Mouse (Mus musculus): ENCODE measurements around the gene Ccn1. TPM values are rescaled to one million over a fixed set of nuclear protein-coding genes. Genes with fewer than 3 reads are reported as not detected.

Gene Ccn1
- polyA plus RNA-seq, 1 experiment from 2014 or later, result 36.2 TPM

- H3K4me1 ChIP-seq, result peaks cover 24% of the 10 kb centered on the region
- 72% methylated on average over 14 of the region's 14 CpGs for WGBS
- H3K9me3 ChIP-seq (replicated peaks), result no peaks in the 10 kb centered on the region
- peaks cover 39% of the 10 kb centered on the region for H3K27me3 ChIP-seq (ENCODE audit: low read depth, poor library complexity, severe bottlenecking)
- no peak overlapping the region for H3K4me3 ChIP-seq
- H3K27ac ChIP-seq (replicated peaks), result no peak overlapping the region
- no peaks in the 10 kb centered on the region for H3K36me3 ChIP-seq
- no peak for DNase-seq (ENCODE audit: low spot score)
These were observed 7.4 kb upstream of the Ccn1 start for GRCm38 (mm10) chr3:145656993-145657713.

GRCm38 (mm10) chr3:145654944-145655343 is 5.2 kb upstream of the Ccn1 start:
- DNase-seq (ENCODE audit: low spot score), result no peak
- H3K4me1 ChIP-seq, result peaks cover 46% of the 10 kb centered on the region
- 73% methylated on average over 6 of the region's 6 CpGs for WGBS

GRCm38 (mm10) chr3:145654028-145654427 is 4.2 kb upstream of the Ccn1 start:
- no peak for DNase-seq (ENCODE audit: low spot score)
- 37% methylated on average over 9 of the region's 9 CpGs for WGBS
- Histone ChIP-seq H3K4me1 (peaks cover 55% of the 10 kb centered on the region), H3K9me3 (replicated peaks) (no peaks in the 10 kb centered on the region), H3K27ac (replicated peaks) (no peak overlapping the region), H3K4me3 (no peak overlapping the region), H3K36me3 (no peaks in the 10 kb centered on the region), H3K27me3 (ENCODE audit: low read depth, poor library complexity, severe bottlenecking) (peaks cover 67% of the 10 kb centered on the region)

More at GRCm38 (mm10) chr3:145654944-145655343, 5.2 kb upstream of the Ccn1 start:
- Histone ChIP-seq H3K27me3 (ENCODE audit: low read depth, poor library complexity, severe bottlenecking) (peaks cover 59% of the 10 kb centered on the region), H3K27ac (replicated peaks) (no peak overlapping the region), H3K9me3 (replicated peaks) (no peaks in the 10 kb centered on the region), H3K4me3 (no peak overlapping the region), H3K36me3 (no peaks in the 10 kb centered on the region)

GRCm38 (mm10) chr3:145653191-145653940 is 3.6 kb upstream of the Ccn1 start:
- H3K27me3 ChIP-seq (ENCODE audit: low read depth, poor library complexity, severe bottlenecking), result peaks cover 74% of the 10 kb centered on the region

GRCm38 (mm10) chr3:145652322-145653131 is 2.7 kb upstream of the Ccn1 start:
- Histone ChIP-seq H3K4me3 (peak overlapping the region; percentile 73), H3K27ac (replicated peaks) (peak overlapping the region; percentile 83), H3K27me3 (ENCODE audit: low read depth, poor library complexity, severe bottlenecking) (peaks cover 82% of the 10 kb centered on the region), H3K9me3 (replicated peaks) (no peaks in the 10 kb centered on the region), H3K4me1 (peaks cover 70% of the 10 kb centered on the region), H3K36me3 (peaks cover 3% of the 10 kb centered on the region; the same call in 1 of the 2 replicates)
- WGBS, result 3% methylated on average over 20 of the region's 20 CpGs
- DNase-seq (ENCODE audit: low spot score), result peak; percentile 59

More at GRCm38 (mm10) chr3:145653191-145653940, 3.6 kb upstream of the Ccn1 start:
- peak; percentile 75 for DNase-seq (ENCODE audit: low spot score)
- no peaks in the 10 kb centered on the region for H3K36me3 ChIP-seq
- peak overlapping the region; percentile 83 for H3K27ac ChIP-seq (replicated peaks)
- H3K9me3 ChIP-seq (replicated peaks), result no peaks in the 10 kb centered on the region
- WGBS, result under 1% methylated on average over 53 of the region's 53 CpGs
- H3K4me1 ChIP-seq, result peaks cover 62% of the 10 kb centered on the region
- H3K4me3 ChIP-seq, result peak overlapping the region; percentile 73

GRCm38 (mm10) chr3:145651978-145652321 is 2.2 kb upstream of the Ccn1 start:
- Histone ChIP-seq H3K27me3 (ENCODE audit: low read depth, poor library complexity, severe bottlenecking) (peaks cover 88% of the 10 kb centered on the region), H3K36me3 (peaks cover 8% of the 10 kb centered on the region; the same call in 1 of the 2 replicates), H3K4me1 (peaks cover 73% of the 10 kb centered on the region), H3K27ac (replicated peaks) (0 out of 2 replicates have a peak overlapping the region, but pooled peaks have one; percentile 83), H3K4me3 (peak overlapping the region; percentile 73), H3K9me3 (replicated peaks) (no peaks in the 10 kb centered on the region)
- no peak for DNase-seq (ENCODE audit: low spot score)
- WGBS, result 1% methylated on average over 10 of the region's 10 CpGs

GRCm38 (mm10) chr3:145651029-145651977 is 1.5 kb upstream of the Ccn1 start:
- H3K9me3 ChIP-seq (replicated peaks), result no peaks in the 10 kb centered on the region
- peak overlapping the region; percentile 73 for H3K4me3 ChIP-seq
- peaks cover 88% of the 10 kb centered on the region for H3K27me3 ChIP-seq (ENCODE audit: low read depth, poor library complexity, severe bottlenecking)
- peaks cover 79% of the 10 kb centered on the region for H3K4me1 ChIP-seq
- peak overlapping the region; percentile 91 for H3K27ac ChIP-seq (replicated peaks)
- peaks cover 8% of the 10 kb centered on the region; the same call in 1 of the 2 replicates for H3K36me3 ChIP-seq
- peak; percentile 58 for DNase-seq (ENCODE audit: low spot score)
- under 1% methylated on average over 19 of the region's 19 CpGs for WGBS

GRCm38 (mm10) chr3:145650298-145651011 is 674 bp upstream of the Ccn1 start:
- DNase-seq (ENCODE audit: low spot score), result peak; percentile 63
- H3K9me3 ChIP-seq (replicated peaks), result no peaks in the 10 kb centered on the region
- H3K27ac ChIP-seq (replicated peaks), result peak overlapping the region; percentile 91
- H3K4me1 ChIP-seq, result peaks cover 88% of the 10 kb centered on the region
- peaks cover 8% of the 10 kb centered on the region; the same call in 1 of the 2 replicates for H3K36me3 ChIP-seq
- H3K27me3 ChIP-seq (ENCODE audit: low read depth, poor library complexity, severe bottlenecking), result peaks cover 81% of the 10 kb centered on the region
- H3K4me3 ChIP-seq, result peak overlapping the region; percentile 73
- under 1% methylated on average over 18 of the region's 18 CpGs for WGBS

GRCm38 (mm10) chr3:145648991-145649851 is 560 bp downstream of the Ccn1 start:
- peaks cover 77% of the 10 kb centered on the region for H3K27me3 ChIP-seq (ENCODE audit: low read depth, poor library complexity, severe bottlenecking)
- H3K4me1 ChIP-seq, result peaks cover 100% of the 10 kb centered on the region
- H3K9me3 ChIP-seq (replicated peaks), result no peaks in the 10 kb centered on the region
- H3K36me3 ChIP-seq, result peaks cover 8% of the 10 kb centered on the region; the same call in 1 of the 2 replicates
- peak overlapping the region; percentile 73 for H3K4me3 ChIP-seq
- H3K27ac ChIP-seq (replicated peaks), result peak overlapping the region; percentile 91
- DNase-seq (ENCODE audit: low spot score), result peak; percentile 75
- under 1% methylated on average over 49 of the region's 49 CpGs for WGBS

GRCm38 (mm10) chr3:145648097-145648931 is 1.5 kb downstream of the Ccn1 start:
- H3K4me1 ChIP-seq, result peaks cover 96% of the 10 kb centered on the region
- H3K9me3 ChIP-seq (replicated peaks), result no peaks in the 10 kb centered on the region
- H3K27me3 ChIP-seq (ENCODE audit: low read depth, poor library complexity, severe bottlenecking), result peaks cover 77% of the 10 kb centered on the region
- H3K27ac ChIP-seq (replicated peaks), result peak overlapping the region; percentile 91
- WGBS, result 23% methylated on average over 26 of the region's 26 CpGs
- peaks cover 8% of the 10 kb centered on the region; the same call in 1 of the 2 replicates for H3K36me3 ChIP-seq
- peak overlapping the region; percentile 73 for H3K4me3 ChIP-seq
- DNase-seq (ENCODE audit: low spot score), result peak; percentile 60

Data from midbrain, embryonic 10.5 days (tissue).